Mouse (Mus musculus) kidney, adult 2 months (tissue): ENCODE data around the gene Map3k6. TPM values are rescaled to one million over a fixed set of nuclear protein-coding genes. Genes with fewer than 3 reads are reported as not detected.
A peak's percentile ranks its signal among the peaks of the same experiment; 100 is the strongest.

Experiments used
- DNase-seq: peaks from one replicate; pipeline ENCODE4 v3.0.0; 2021
- H3K27ac ChIP-seq: fragments of 200-500 bp; 2 replicates; pipeline ENCODE4 v1.5.1; 2012; ENCODE audit warnings: low read depth, low read length, control low read depth, inconsistent platforms; ENCODE audit not compliant: insufficient read depth
- H3K27me3 ChIP-seq: fragments of 200-500 bp; replicated peaks from 2 replicates; pipeline ENCODE4 v1.6.1; 2012; ENCODE audit warnings: mild to moderate bottlenecking, moderate library complexity, low read length, inconsistent platforms; ENCODE audit not compliant: control insufficient read depth, insufficient read depth
- H3K36me3 ChIP-seq: fragments of 200-500 bp; 2 replicates; pipeline ENCODE4 v1.6.1; 2012; ENCODE audit warnings: mild to moderate bottlenecking, moderate library complexity, low read length, inconsistent platforms; ENCODE audit not compliant: control insufficient read depth, insufficient read depth
- H3K4me1 ChIP-seq: fragments of 200-500 bp; 2 replicates; pipeline ENCODE4 v1.6.1; 2011; ENCODE audit warnings: low read length; ENCODE audit not compliant: control insufficient read depth, insufficient read depth
- H3K4me3 ChIP-seq: fragments of 200-500 bp; 2 replicates; pipeline ENCODE4 v1.5.1; 2011; ENCODE audit warnings: mild to moderate bottlenecking, low read depth, low read length, control low read depth; ENCODE audit not compliant: insufficient read depth
- CTCF ChIP-seq: fragments of 200-500 bp; conservative IDR thresholded peaks from 2 replicates; pipeline ENCODE4 v1.5.1; 2011; ENCODE audit warnings: low read depth, mild to moderate bottlenecking, control low read depth, low read length, moderate library complexity, mixed read lengths; ENCODE audit not compliant: insufficient read depth, insufficient read length
- POLR2A ChIP-seq: fragments of 200-500 bp; IDR thresholded peaks from one replicate; pipeline ENCODE4 v1.6.1; 2011; ENCODE audit warnings: low read depth, low read length, control low read depth
- WGBS: fragments of 180-500 bp; shearing (Covaris S2); methylation state at CpG from one replicate; pipeline ENCODE4 v1.1.7; 2018; 5-methylcytosine and 5-hydroxymethylcytosine counted together
- polyA plus RNA-seq: library from polyadenylated mRNA; depleted of rRNA; stranded (reverse); fragments of >200 nt; gene quantifications from 2 replicates; pipeline ENCODE4 v1.2.3, GENCODE M21; 2012

Map3k6 gene
- polyA plus RNA-seq, 1 experiment: 4.3 TPM

- no peak overlapping the region; the same call in 1 of the 2 replicates for H3K27ac ChIP-seq
- no peaks in the 10 kb centered on the region for H3K36me3 ChIP-seq
- 75% methylated on average over 9 of the region's 9 CpGs for WGBS
- H3K27me3 ChIP-seq: no peaks in the 10 kb centered on the region
- TF ChIP-seq CTCF: no peak
- no peak for TF ChIP-seq POLR2A
- H3K4me1 ChIP-seq: peaks cover 2% of the 10 kb centered on the region; the same call in 1 of the 2 replicates
- no peak overlapping the region for H3K4me3 ChIP-seq
- no peak for DNase-seq
Observed at GRCm38 (mm10) chr4:133242710-133243109, 2.1 kb downstream of the Map3k6 start.

- H3K4me1 ChIP-seq: peaks cover 2% of the 10 kb centered on the region; the same call in 1 of the 2 replicates
- H3K4me3 ChIP-seq: peak overlapping the region; percentile 9; the same call in 1 of the 2 replicates
- peak; percentile 55 for DNase-seq
- no peaks in the 10 kb centered on the region for H3K36me3 ChIP-seq
- no peak overlapping the region for H3K27ac ChIP-seq
- 49% methylated on average over 13 of the region's 13 CpGs for WGBS
- no peaks in the 10 kb centered on the region for H3K27me3 ChIP-seq
- TF ChIP-seq POLR2A (no peak), CTCF (no peak)
Observed at GRCm38 (mm10) chr4:133243538-133243937, 2.9 kb downstream of the Map3k6 start.

- 73% methylated on average over 1 of the region's 1 CpGs for WGBS
- Histone ChIP-seq H3K4me3 (no peak overlapping the region), H3K4me1 (peaks cover 2% of the 10 kb centered on the region; the same call in 1 of the 2 replicates), H3K27me3 (no peaks in the 10 kb centered on the region), H3K27ac (no peak overlapping the region), H3K36me3 (no peaks in the 10 kb centered on the region)
- DNase-seq: no peak
- no peak for TF ChIP-seq POLR2A
- TF ChIP-seq CTCF: no peak
Observed at GRCm38 (mm10) chr4:133244289-133244688, 3.7 kb downstream of the Map3k6 start.

DNA sequence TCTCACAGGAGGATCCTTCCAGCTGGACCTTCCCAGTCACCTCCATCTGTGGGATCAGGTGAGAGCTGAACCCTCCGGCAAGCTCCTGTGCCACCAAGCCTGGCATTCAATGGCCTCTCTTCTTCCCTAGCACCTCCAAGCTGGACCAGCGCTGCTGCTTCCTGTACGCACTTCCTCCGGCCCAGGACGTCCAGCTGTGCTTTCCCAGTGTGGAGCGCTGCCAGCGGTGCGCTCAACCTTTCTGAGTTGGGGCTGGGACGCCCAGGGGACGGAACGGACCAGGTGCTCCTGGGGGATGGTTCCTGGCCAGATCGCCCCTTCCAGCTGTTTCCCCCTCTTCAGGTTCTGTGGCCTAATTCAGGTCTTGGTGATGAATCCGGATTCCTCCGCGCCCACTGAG lies 6.5 kb downstream of the Map3k6 start:
- Histone ChIP-seq H3K27ac (no peak overlapping the region), H3K27me3 (no peaks in the 10 kb centered on the region)
- peak; percentile 61 for DNase-seq

DNA sequence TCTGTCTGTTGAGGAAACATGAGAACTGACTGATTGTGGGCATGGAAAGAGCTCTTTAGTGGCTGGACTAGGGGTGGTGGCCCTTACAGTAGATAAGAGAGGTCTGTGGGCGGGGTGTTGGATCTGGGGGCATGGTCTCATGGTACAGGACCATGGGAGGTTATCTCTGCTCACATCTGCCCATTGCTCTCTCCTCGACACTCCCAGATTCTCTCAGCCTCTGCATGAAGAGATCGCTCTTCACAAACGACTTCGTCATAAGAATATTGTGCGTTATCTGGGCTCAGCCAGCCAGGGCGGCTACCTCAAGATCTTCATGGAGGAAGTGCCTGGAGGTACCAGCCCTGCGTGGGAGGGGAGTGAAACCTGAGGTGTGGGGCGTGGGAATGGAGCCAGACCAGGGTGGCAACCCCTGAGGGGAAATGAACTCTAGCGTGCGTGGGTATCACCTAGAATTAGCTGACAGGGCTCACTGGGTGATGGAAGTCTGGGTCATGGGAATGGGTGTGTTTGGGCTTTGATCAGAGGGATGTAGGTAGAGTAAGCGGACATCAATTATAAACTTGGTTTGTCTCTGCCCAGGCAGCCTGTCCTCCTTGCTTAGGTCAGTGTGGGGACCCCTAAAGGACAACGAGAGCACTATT lies 7.3 kb downstream of the Map3k6 start:
- no peak for DNase-seq
- no peaks in the 10 kb centered on the region for H3K4me1 ChIP-seq
- H3K27ac ChIP-seq: no peak overlapping the region
- WGBS: 61% methylated on average over 13 of the region's 13 CpGs
- no peaks in the 10 kb centered on the region for H3K36me3 ChIP-seq
- TF ChIP-seq CTCF (no peak), POLR2A (no peak)
- no peak overlapping the region for H3K4me3 ChIP-seq
- no peaks in the 10 kb centered on the region for H3K27me3 ChIP-seq

More for the DNA sequence above, 6.5 kb downstream of the Map3k6 start:
- no peaks in the 10 kb centered on the region for H3K36me3 ChIP-seq
- WGBS: 39% methylated on average over 15 of the region's 15 CpGs
- H3K4me3 ChIP-seq: peak overlapping the region; percentile 21; the same call in 1 of the 2 replicates
- H3K4me1 ChIP-seq: peaks cover 2% of the 10 kb centered on the region; the same call in 1 of the 2 replicates
- TF ChIP-seq POLR2A (no peak), CTCF (no peak)

- 6% methylated on average over 22 of the region's 22 CpGs for WGBS
- H3K4me1 ChIP-seq: no peaks in the 10 kb centered on the region
- no peaks in the 10 kb centered on the region for H3K36me3 ChIP-seq
- H3K27me3 ChIP-seq: no peaks in the 10 kb centered on the region
- H3K27ac ChIP-seq: no peak overlapping the region
- peak; percentile 65 for TF ChIP-seq CTCF
- no peak for TF ChIP-seq POLR2A
- DNase-seq: peak; percentile 80
- no peak overlapping the region for H3K4me3 ChIP-seq
Observed at GRCm38 (mm10) chr4:133250609-133251008, 10.0 kb downstream of the Map3k6 start.

DNA sequence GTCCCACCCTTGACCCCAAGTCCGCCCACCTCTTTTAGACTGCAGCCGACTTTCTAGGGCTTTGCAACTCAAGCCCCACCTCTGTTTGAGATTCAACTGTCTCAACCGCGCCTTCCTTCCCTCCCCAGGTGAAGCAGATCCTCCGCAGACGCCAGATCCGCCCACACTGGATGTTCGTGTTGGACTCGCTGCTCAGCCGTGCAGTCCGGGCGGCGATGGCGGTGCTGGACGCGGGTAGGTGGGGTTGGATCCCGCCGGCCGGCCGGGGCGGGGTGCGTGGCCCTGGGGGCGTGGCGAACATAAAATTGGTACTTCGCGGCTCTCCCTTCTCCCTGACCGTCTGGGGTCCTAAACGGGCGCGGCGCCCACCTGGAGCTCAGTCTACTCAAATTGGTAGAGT lies 10.6 kb downstream of the Map3k6 start:
- Histone ChIP-seq H3K36me3 (no peaks in the 10 kb centered on the region), H3K4me3 (no peak overlapping the region), H3K27me3 (no peaks in the 10 kb centered on the region), H3K27ac (no peak overlapping the region), H3K4me1 (no peaks in the 10 kb centered on the region)
- no peak for TF ChIP-seq POLR2A
- TF ChIP-seq CTCF: no peak
- peak; percentile 33 for DNase-seq
- WGBS: 18% methylated on average over 31 of the region's 31 CpGs
